Mouse (Mus musculus): ENCODE measurements around the gene Cpm.

DNA sequence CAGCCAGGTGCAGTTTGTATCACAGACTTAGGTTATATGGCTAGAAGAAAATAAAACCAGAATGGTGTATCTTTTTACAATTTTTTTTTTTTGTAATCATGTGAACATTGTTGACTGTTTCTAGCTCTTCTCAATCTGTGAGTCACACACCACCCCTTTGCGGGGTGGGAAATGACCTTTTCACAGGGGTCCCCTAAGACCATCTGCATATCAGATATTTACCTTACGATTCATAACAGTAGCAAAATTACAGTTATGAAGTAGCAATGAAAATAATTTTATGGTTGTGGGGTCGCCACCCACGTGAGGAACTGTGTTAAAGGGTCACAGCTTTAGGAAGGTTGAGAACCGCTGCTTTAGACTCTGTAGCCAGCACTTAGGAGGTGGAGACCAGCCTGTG lies 41.5 kb downstream of the Cpm start:
- TF ChIP-seq POLR2A (IDR thresholded peaks at IDR 0.05; ENCODE audit: insufficient read length, low read depth) (no peak), USF1 (IDR thresholded peaks at IDR 0.05; ENCODE audit: low read depth) (no peak), MYOD1 (IDR thresholded peaks at IDR 0.05; ENCODE audit: control insufficient read depth in 1 of 3, insufficient read length in 2 of 3, low read depth in 2 of 3) (no peak), MAX (IDR thresholded peaks at IDR 0.05; ENCODE audit: low read depth) (no peak), CEBPB (IDR thresholded peaks at IDR 0.05; ENCODE audit: insufficient read depth, poor library complexity, severe bottlenecking) (no peak), TCF12 (IDR thresholded peaks at IDR 0.05; ENCODE audit: insufficient read depth, poor library complexity, severe bottlenecking) (no peak), MYOG (IDR thresholded peaks at IDR 0.05; ENCODE audit: control insufficient read depth in 1 of 3, insufficient read depth in 1 of 3, insufficient read length in 2 of 3, low read depth in 2 of 3) (no peak), E2F4 (IDR thresholded peaks at IDR 0.05; ENCODE audit: insufficient read depth) (no peak), POLR2AphosphoS2 (IDR thresholded peaks at IDR 0.05; ENCODE audit: insufficient read length, low read depth) (no peak), TCF3 (IDR thresholded peaks at IDR 0.05; ENCODE audit: insufficient read length, low read depth) (no peak)
